Mouse (Mus musculus) gonadal fat pad, adult 2 months (tissue): ENCODE measurements at regions not wholly inside any gene's neighbourhood (a gene's known extent, or its start where the extent isn't known, plus 50 kb on each side); places are given as distances from the start of the nearest gene placed in this dataset.
A peak's percentile ranks its signal among the peaks of the same experiment; 100 is the strongest.

Experiments used
- DNase-seq: peaks from one replicate; pipeline ENCODE4 v3.0.0-alpha.2; 2012; ENCODE audit warnings: low read depth

- no peak for DNase-seq
Observed at GRCm38 (mm10) chr8:127811338-127811737, 547.1 kb upstream of the Nrp1 start.

- no peak for DNase-seq
Observed at GRCm38 (mm10) chr8:127814785-127815523, 543.5 kb upstream of the Nrp1 start.

GRCm38 (mm10) chr8:127820741-127821170 is 537.6 kb upstream of the Nrp1 start:
- DNase-seq = no peak

- no peak for DNase-seq
Observed at GRCm38 (mm10) chr8:127821646-127822045, 536.8 kb upstream of the Nrp1 start.

- DNase-seq = no peak
Observed at GRCm38 (mm10) chr8:127825041-127825440, 533.4 kb upstream of the Nrp1 start.

GRCm38 (mm10) chr8:127827826-127828225 is 530.6 kb upstream of the Nrp1 start:
- DNase-seq = no peak

GRCm38 (mm10) chr8:127829659-127830058 is 528.7 kb upstream of the Nrp1 start:
- no peak for DNase-seq

GRCm38 (mm10) chr8:127834006-127834405 is 524.4 kb upstream of the Nrp1 start:
- no peak for DNase-seq

- no peak for DNase-seq
Observed at GRCm38 (mm10) chr8:127836410-127837206, 521.8 kb upstream of the Nrp1 start.

- DNase-seq = peak; percentile 37
Observed at GRCm38 (mm10) chr8:127838311-127838710, 520.1 kb upstream of the Nrp1 start.

- no peak for DNase-seq
Observed at GRCm38 (mm10) chr8:127847332-127848018, 510.9 kb upstream of the Nrp1 start.

GRCm38 (mm10) chr8:127849926-127850325 is 508.5 kb upstream of the Nrp1 start:
- DNase-seq = no peak

GRCm38 (mm10) chr8:127855653-127856300 is 502.6 kb upstream of the Nrp1 start:
- no peak for DNase-seq

GRCm38 (mm10) chr8:127856351-127857135 is 501.9 kb upstream of the Nrp1 start:
- DNase-seq = no peak

GRCm38 (mm10) chr8:127859036-127859435 is 499.4 kb upstream of the Nrp1 start:
- DNase-seq = no peak

GRCm38 (mm10) chr8:127860376-127860775 is 498.0 kb upstream of the Nrp1 start:
- no peak for DNase-seq

- DNase-seq = no peak
Observed at GRCm38 (mm10) chr8:127860891-127861290, 497.5 kb upstream of the Nrp1 start.

GRCm38 (mm10) chr8:127884641-127885040 is 473.8 kb upstream of the Nrp1 start:
- no peak for DNase-seq

GRCm38 (mm10) chr8:127885211-127885610 is 473.2 kb upstream of the Nrp1 start:
- no peak for DNase-seq

GRCm38 (mm10) chr8:127885831-127886230 is 472.6 kb upstream of the Nrp1 start:
- DNase-seq = no peak

- no peak for DNase-seq
Observed at GRCm38 (mm10) chr8:127890729-127891128, 467.7 kb upstream of the Nrp1 start.
